Mouse (Mus musculus) forebrain, embryonic 11.5 days (tissue): ENCODE measurements around the gene Skap2. TPM values are rescaled to one million over a fixed set of nuclear protein-coding genes. Genes with fewer than 3 reads are reported as not detected.

ENCODE experiments used
- ATAC-seq: fragments of 200-750 bp; cut with Nextera tagmentation; replicated peaks from 2 replicates; pipeline ENCODE4 v1.8.0; 2017; ENCODE audit warnings: moderate TSS enrichment; ENCODE audit not compliant: low FRiP score
- DNase-seq: peaks from one replicate; pipeline ENCODE4 v3.0.0-alpha.2; 2017; ENCODE audit warnings: low spot score
- H3K27ac ChIP-seq: fragments of 300-500 bp; sonication (generic); 2 replicates; pipeline ENCODE4 v1.5.1; 2014; ENCODE audit warnings: low read depth, low read length
- H3K27me3 ChIP-seq: fragments of 300-500 bp; sonication (generic); 2 replicates; pipeline ENCODE4 v1.6.1; 2014; ENCODE audit warnings: mild to moderate bottlenecking, low read length, mixed read lengths; ENCODE audit not compliant: control insufficient read depth, insufficient read depth
- H3K36me3 ChIP-seq: fragments of 300-500 bp; sonication (generic); 2 replicates; pipeline ENCODE4 v1.6.1; 2014; ENCODE audit warnings: mild to moderate bottlenecking, low read length, moderate library complexity, mixed read lengths; ENCODE audit not compliant: control insufficient read depth, insufficient read depth
- H3K4me1 ChIP-seq: fragments of 300-500 bp; sonication (generic); replicated peaks from 2 replicates; pipeline ENCODE4 v1.6.1; 2014; ENCODE audit warnings: low read length, mixed read lengths; ENCODE audit not compliant: control insufficient read depth, insufficient read depth
- H3K4me2 ChIP-seq: fragments of 300-500 bp; sonication (generic); 2 replicates; pipeline ENCODE4 v1.6.1; 2014; ENCODE audit warnings: low read depth, mild to moderate bottlenecking, low read length, moderate library complexity, mixed read lengths; ENCODE audit not compliant: severe bottlenecking
- H3K4me3 ChIP-seq: fragments of 300-500 bp; sonication (generic); 2 replicates; pipeline ENCODE4 v1.5.1; 2014; ENCODE audit warnings: low read depth, low read length
- H3K9ac ChIP-seq: fragments of 300-500 bp; sonication (generic); 2 replicates; pipeline ENCODE4 v1.6.1; 2014; ENCODE audit warnings: low read length
- H3K9me3 ChIP-seq: fragments of 300-500 bp; sonication (generic); 2 replicates; pipeline ENCODE4 v1.6.1; 2016; ENCODE audit warnings: low read length, mixed read lengths; ENCODE audit not compliant: control insufficient read depth
- WGBS: fragments of 180-500 bp; shearing (Covaris S2); extraction: QIAGEN DNeasy Blood & Tissue Kit; methylation state at CpG from one replicate; pipeline ENCODE4 v1.1.7; 2014; 5-methylcytosine and 5-hydroxymethylcytosine counted together
- polyA plus RNA-seq: library from polyadenylated mRNA; unstranded; fragments of >200 nt; fragmentation: Nextera tagmentation; extraction: Ambion mirVana; gene quantifications from 2 replicates; pipeline ENCODE4 v1.2.1, GENCODE M21; 2014

Gene Skap2
- polyA plus RNA-seq, 1 experiment from 2014 or later = 7.7 TPM

- Histone ChIP-seq H3K4me2 (no peak overlapping the region), H3K36me3 (no peaks in the 10 kb centered on the region), H3K27ac (no peak overlapping the region), H3K9me3 (no peaks in the 10 kb centered on the region), H3K27me3 (peaks cover 16% of the 10 kb centered on the region; the same call in 1 of the 2 replicates), H3K9ac (no peak overlapping the region), H3K4me3 (no peak overlapping the region), H3K4me1 (no peaks in the 10 kb centered on the region)
- ATAC-seq (no peak), DNase-seq (no peak)
- 52% methylated on average over 3 of the region's 3 CpGs for WGBS
Measured at GRCm38 (mm10) chr6:51927101-51927500, 85.2 kb downstream of the Skap2 start.

GRCm38 (mm10) chr6:51921831-51922230 lies 90.5 kb downstream of the Skap2 start:
- Histone ChIP-seq H3K9ac (no peak overlapping the region), H3K27me3 (peaks cover 3% of the 10 kb centered on the region; the same call in 1 of the 2 replicates)

GRCm38 (mm10) chr6:51908495-51908894 lies 103.9 kb downstream of the Skap2 start:
- Histone ChIP-seq H3K9me3 (no peaks in the 10 kb centered on the region), H3K4me1 (no peaks in the 10 kb centered on the region), H3K9ac (no peak overlapping the region), H3K27ac (no peak overlapping the region), H3K4me3 (no peak overlapping the region), H3K4me2 (no peak overlapping the region), H3K36me3 (no peaks in the 10 kb centered on the region), H3K27me3 (no peaks in the 10 kb centered on the region)
- DNase-seq = no peak
- no peak for ATAC-seq

More at GRCm38 (mm10) chr6:51921831-51922230, 90.5 kb downstream of the Skap2 start:
- H3K4me3 ChIP-seq = no peak overlapping the region
- no peak for ATAC-seq
- no peaks in the 10 kb centered on the region for H3K36me3 ChIP-seq
- WGBS = 92% methylated on average over 4 of the region's 4 CpGs
- H3K27ac ChIP-seq = no peak overlapping the region
- DNase-seq = no peak
- H3K4me2 ChIP-seq = no peak overlapping the region
- H3K9me3 ChIP-seq = no peaks in the 10 kb centered on the region
- H3K4me1 ChIP-seq = no peaks in the 10 kb centered on the region

- H3K27me3 ChIP-seq = no peaks in the 10 kb centered on the region
- H3K9me3 ChIP-seq = no peaks in the 10 kb centered on the region
- H3K36me3 ChIP-seq = no peaks in the 10 kb centered on the region
- H3K4me1 ChIP-seq = no peaks in the 10 kb centered on the region
- no peak overlapping the region for H3K27ac ChIP-seq
- H3K4me3 ChIP-seq = no peak overlapping the region
- H3K9ac ChIP-seq = no peak overlapping the region
- WGBS = 75% methylated on average over 4 of the region's 4 CpGs
- no peak for ATAC-seq
- H3K4me2 ChIP-seq = no peak overlapping the region
- no peak for DNase-seq
Measured at GRCm38 (mm10) chr6:51905659-51906058, 106.7 kb downstream of the Skap2 start.

- H3K27me3 ChIP-seq = no peaks in the 10 kb centered on the region
- no peak overlapping the region for H3K4me3 ChIP-seq
- H3K27ac ChIP-seq = no peak overlapping the region
- 90% methylated on average over 1 of the region's 1 CpGs for WGBS
- H3K9me3 ChIP-seq = no peaks in the 10 kb centered on the region
- no peak overlapping the region for H3K9ac ChIP-seq
- DNase-seq (no peak), ATAC-seq (no peak)
- no peaks in the 10 kb centered on the region for H3K4me1 ChIP-seq
- no peaks in the 10 kb centered on the region for H3K36me3 ChIP-seq
- H3K4me2 ChIP-seq = no peak overlapping the region
Measured at GRCm38 (mm10) chr6:51901544-51901943, 110.8 kb downstream of the Skap2 start.

GRCm38 (mm10) chr6:51898318-51898994 lies 113.9 kb downstream of the Skap2 start:
- Histone ChIP-seq H3K36me3 (no peaks in the 10 kb centered on the region), H3K4me2 (no peak overlapping the region), H3K9me3 (no peaks in the 10 kb centered on the region), H3K27me3 (no peaks in the 10 kb centered on the region), H3K4me3 (no peak overlapping the region), H3K27ac (no peak overlapping the region), H3K4me1 (no peaks in the 10 kb centered on the region), H3K9ac (no peak overlapping the region)
- 78% methylated on average over 8 of the region's 8 CpGs for WGBS
- ATAC-seq = no peak
- DNase-seq = no peak

- no peak for ATAC-seq
- H3K4me1 ChIP-seq = no peaks in the 10 kb centered on the region
- no peak overlapping the region for H3K27ac ChIP-seq
- H3K36me3 ChIP-seq = no peaks in the 10 kb centered on the region
- H3K27me3 ChIP-seq = no peaks in the 10 kb centered on the region
- DNase-seq = no peak
- no peak overlapping the region for H3K9ac ChIP-seq
- no peak overlapping the region for H3K4me3 ChIP-seq
- no peak overlapping the region for H3K4me2 ChIP-seq
- 85% methylated on average over 3 of the region's 3 CpGs for WGBS
- H3K9me3 ChIP-seq = no peaks in the 10 kb centered on the region
Measured at GRCm38 (mm10) chr6:51895753-51896152, 116.6 kb downstream of the Skap2 start.

- H3K27ac ChIP-seq = no peak overlapping the region
- H3K27me3 ChIP-seq = no peaks in the 10 kb centered on the region
- no peak overlapping the region for H3K9ac ChIP-seq
- H3K36me3 ChIP-seq = no peaks in the 10 kb centered on the region
- DNase-seq (no peak), ATAC-seq (no peak)
- H3K4me1 ChIP-seq = no peaks in the 10 kb centered on the region
- no peak overlapping the region for H3K4me2 ChIP-seq
- H3K9me3 ChIP-seq = no peaks in the 10 kb centered on the region
- no peak overlapping the region for H3K4me3 ChIP-seq
- WGBS = 99% methylated on average over 3 of the region's 3 CpGs
Measured at GRCm38 (mm10) chr6:51894717-51895116, 117.6 kb downstream of the Skap2 start.

- Histone ChIP-seq H3K4me2 (no peak overlapping the region), H3K27me3 (no peaks in the 10 kb centered on the region), H3K27ac (no peak overlapping the region), H3K9ac (no peak overlapping the region), H3K4me3 (no peak overlapping the region), H3K4me1 (no peaks in the 10 kb centered on the region), H3K9me3 (no peaks in the 10 kb centered on the region), H3K36me3 (no peaks in the 10 kb centered on the region)
- no peak for DNase-seq
- ATAC-seq = no peak
- WGBS = 85% methylated on average over 5 of the region's 5 CpGs
Measured at GRCm38 (mm10) chr6:51890356-51890755, 122.0 kb downstream of the Skap2 start.
